Mouse (Mus musculus) C2C12 (cell line): ENCODE measurements around the gene Mars2.

Experiments
- CTCF ChIP-seq: IDR thresholded peaks from one replicate; pipeline ENCODE4 v1.5.1; 2011; ENCODE audit not compliant: control insufficient read depth, insufficient read depth, insufficient read length
- MAX ChIP-seq: IDR thresholded peaks from one replicate; pipeline ENCODE4 v1.6.1; 2011; ENCODE audit warnings: mild to moderate bottlenecking, control low read depth
- MYOD1 ChIP-seq: IDR thresholded peaks from one replicate; pipeline ENCODE4 v1.6.1; 2011; ENCODE audit warnings: low read depth; ENCODE audit not compliant: control insufficient read depth, insufficient read length
- MYOG ChIP-seq: IDR thresholded peaks from one replicate; pipeline ENCODE4 v1.6.1; 2011; ENCODE audit not compliant: control insufficient read depth, insufficient read length; ENCODE audit errors: extremely low read depth

DNA sequence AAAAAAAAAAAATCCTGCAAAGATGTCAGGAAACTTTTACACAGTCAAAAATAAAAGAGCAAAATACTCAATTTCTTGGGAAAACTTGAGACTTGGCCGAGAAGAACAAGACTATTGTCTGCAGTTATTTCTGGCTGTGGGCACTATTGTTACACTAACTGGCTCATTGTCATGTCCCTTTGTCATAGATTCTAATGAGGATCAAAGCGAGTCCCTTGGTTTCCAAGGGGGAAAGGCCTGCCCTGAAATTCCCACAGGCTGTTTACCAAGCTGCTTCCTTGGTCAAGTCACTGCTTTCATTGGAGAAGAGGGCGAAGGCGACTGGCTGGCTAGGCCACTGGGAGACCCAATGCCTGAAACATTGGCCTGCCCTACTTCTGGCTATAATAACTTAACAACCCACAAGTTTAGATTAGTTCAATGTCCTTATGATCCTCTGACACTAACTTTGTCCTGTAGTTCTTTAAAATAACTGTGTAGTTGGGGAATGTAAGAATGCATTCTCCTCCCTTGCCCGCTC is 31.1 kb upstream of the Mars2 start:
- no peak for TF ChIP-seq CTCF
- no peak for TF ChIP-seq MYOD1
- TF ChIP-seq MAX = no peak
- no peak for TF ChIP-seq MYOG
